Mouse (Mus musculus): ENCODE measurements around the gene Ntrk1. TPM values are rescaled to one million over a fixed set of nuclear protein-coding genes. Genes with fewer than 3 reads are reported as not detected.

Ntrk1 gene
- polyA plus RNA-seq, 1 experiment: 0.07 TPM

DNA sequence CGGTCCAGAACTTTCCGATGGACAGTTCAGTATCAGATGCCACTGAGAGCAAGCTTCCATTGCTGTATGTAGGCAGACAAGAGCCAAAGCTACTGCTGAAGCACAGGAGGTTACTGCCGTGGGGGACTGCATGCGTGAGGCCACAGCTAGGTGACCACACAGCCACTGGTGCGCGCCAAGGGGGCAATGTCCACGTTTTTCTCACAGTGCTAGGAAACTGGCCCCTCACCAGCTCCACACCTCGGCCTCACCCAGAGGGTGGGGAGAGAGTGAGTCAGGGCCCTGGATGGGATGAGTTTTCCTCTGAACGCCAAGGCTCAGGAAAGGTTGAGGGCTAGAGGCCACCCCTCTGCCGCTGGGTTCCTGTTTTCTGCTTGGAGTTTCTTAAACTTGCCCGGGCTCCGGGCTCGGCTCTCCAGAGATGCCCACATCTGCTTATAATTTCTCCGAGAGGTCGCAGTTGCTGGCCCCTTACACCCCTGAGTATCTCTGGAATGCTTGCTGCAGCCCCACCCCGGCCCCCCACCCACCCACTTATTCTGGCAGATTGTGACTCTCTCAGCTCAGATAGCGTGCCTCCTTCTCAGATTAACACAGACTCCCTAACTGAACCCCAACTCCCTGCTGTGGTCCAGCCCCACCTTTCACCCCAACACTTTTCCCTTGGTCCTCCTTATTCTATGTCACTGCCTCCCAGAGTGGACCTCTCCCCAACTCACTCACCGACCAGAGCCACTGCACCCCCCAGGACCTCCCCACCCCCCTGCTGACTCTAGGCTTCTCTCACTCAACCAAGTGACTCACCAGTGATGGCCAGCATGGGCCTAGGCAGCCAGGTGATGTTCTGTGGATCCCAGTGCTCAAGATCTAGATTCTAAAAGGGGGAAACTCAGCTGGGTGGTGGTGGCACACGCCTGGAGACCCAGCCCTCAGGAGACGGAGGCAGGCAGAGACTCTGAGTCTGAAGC is 33.3 kb downstream of the Ntrk1 start:
- no peak for DNase-seq (ENCODE audit: low read depth, low spot score)
- WGBS: 36% methylated on average over 20 of the region's 20 CpGs

DNA sequence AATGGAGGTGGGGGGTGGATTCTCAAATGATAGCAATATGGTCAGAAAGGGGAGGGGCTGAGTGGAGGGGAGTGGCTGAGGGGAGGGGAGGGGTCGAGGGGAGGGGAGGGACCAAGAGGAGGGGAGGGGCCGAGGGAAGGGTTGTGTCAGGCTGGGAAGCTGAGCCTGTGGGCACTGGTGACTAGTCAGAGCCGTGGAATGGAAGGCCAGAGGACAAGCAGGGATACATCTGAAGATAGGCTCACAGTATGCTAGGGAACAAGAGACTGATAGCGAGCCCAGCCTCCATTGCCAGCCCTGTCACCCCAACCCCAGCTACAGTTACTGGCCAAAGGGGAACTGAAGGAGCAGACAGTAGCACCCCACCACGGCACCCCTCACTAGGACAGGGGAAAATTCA is 36.3 kb downstream of the Ntrk1 start:
- WGBS: 54% methylated on average over 4 of the region's 5 CpGs
- DNase-seq (ENCODE audit: low read depth, low spot score): no peak

DNA sequence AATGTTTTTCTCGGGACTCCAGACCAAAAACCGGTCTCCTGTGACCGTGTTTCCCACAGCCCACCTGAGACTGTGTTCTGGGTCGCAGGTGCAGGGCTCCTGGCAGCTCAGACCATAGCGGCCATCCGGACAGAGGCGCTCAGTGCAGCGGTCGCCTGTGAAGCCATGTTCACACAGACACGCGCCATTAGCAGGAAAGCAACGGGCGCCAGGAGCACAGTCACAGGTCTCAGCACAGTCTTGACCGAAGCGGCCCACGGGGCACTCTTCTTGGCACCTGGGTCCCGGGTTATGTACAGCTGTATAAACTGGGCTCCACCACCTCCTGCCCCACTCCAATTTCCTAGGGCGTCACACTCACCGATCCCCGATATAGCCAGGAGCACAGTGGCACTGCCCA is 38.5 kb downstream of the Ntrk1 start:
- no peak for DNase-seq (ENCODE audit: low read depth, low spot score)
- WGBS: 80% methylated on average over 20 of the region's 20 CpGs

DNA sequence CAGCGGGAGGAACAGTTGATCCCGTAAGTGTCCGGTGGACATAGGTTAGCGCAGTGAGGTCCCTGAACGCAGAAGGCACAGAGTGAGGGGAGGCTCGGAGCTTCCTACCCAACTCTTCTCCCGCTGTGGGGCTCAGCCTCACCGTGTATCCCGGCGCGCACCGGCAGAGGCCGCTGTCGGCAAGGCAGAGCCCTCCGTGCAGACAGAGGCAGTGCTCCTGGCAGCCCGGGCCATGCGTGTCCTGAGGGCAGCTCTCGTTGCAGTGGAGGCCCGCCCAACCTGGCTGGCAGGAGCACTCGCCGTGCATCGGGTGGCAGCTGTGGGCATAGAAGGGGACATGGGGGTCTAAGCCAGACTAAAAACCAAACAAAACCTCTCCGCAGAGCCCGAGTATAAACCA is 39.0 kb downstream of the Ntrk1 start:
- DNase-seq (ENCODE audit: low read depth, low spot score): no peak
- 8% methylated on average over 24 of the region's 24 CpGs for WGBS

DNA sequence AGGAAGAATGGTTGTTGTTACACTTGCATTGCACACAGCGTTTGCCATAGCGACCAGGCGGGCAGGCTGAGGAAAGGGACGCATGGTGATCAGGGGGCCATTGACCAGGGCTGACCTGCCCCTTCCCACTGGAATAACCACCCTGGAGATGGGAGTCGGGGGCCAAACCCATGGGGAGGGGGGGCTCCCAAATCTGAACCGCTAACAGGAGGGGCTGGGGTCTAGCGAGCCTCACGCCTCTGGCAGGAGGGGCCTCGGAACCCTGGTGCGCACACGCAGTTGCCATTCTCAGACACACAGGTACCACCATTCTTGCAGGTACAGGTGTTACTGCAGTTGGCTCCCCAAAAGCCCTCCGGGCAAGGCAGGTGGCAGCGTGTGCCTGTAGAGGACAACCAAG is 41.1 kb downstream of the Ntrk1 start:
- WGBS: 88% methylated on average over 13 of the region's 13 CpGs
- no peak for DNase-seq (ENCODE audit: low read depth, low spot score)

DNA sequence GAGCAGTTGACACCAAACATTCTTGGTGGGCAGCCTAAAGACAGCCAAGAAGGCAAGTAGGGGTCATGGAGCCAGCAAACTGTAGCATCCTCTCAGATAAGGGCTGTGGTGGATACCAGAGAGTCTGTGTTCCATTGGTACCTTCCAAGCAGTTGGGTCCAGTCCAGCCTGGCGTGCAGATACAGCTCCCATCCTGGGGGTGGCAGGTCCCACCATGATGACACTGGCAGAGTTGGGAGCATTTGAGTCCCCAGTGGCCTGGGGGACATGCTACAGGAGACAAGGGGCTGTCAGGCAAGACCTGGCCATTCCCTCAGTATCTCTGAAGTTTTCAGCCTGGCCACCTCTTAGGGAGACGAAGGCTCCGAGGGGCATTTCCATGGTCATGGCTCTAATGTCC is 42.4 kb downstream of the Ntrk1 start:
- WGBS: 85% methylated on average over 3 of the region's 3 CpGs
- no peak for DNase-seq (ENCODE audit: low read depth, low spot score)

DNA sequence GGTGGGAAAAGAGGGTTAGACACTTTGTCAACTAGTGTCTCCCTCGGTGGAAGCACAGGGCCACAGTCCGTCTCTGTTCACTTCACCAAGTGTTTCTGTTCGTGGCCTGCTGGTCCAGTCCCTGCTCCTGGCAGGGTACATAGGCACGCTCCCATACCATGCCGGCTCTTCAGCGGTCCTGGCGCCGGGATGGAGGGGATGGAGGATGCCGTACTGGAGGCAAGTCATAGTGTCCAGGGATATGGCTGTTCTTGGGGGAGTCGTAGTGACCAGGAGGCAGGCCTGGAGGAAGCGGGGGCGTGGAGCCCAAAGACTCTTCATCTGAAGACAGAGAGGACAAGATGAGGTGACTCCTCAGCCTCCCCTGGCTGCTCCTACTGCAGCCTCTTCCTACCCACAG is 45.0 kb downstream of the Ntrk1 start:
- DNase-seq (ENCODE audit: low read depth, low spot score): no peak
- WGBS: 93% methylated on average over 12 of the region's 12 CpGs

DNA sequence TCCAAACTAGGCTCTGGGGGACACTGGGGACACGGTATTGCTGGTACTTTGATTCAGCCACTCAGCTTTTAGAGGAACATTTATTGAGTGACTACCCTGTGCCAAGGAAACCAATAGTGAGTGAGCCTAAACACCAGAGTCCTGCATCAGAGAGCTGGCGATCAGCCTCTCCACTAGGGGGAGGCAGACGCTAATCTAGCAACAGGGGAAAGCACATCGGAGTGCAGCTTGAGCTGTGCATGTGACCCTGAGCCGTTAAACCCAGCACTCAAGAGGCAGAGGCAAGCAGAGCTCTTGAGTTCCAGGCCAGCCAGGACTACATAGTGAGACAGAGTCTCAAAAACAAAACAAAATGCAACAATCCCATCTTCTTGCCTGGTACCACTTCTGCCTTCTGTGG is 45.9 kb downstream of the Ntrk1 start:
- 10% methylated on average over 5 of the region's 5 CpGs for WGBS
- no peak for DNase-seq (ENCODE audit: low read depth, low spot score)

DNA sequence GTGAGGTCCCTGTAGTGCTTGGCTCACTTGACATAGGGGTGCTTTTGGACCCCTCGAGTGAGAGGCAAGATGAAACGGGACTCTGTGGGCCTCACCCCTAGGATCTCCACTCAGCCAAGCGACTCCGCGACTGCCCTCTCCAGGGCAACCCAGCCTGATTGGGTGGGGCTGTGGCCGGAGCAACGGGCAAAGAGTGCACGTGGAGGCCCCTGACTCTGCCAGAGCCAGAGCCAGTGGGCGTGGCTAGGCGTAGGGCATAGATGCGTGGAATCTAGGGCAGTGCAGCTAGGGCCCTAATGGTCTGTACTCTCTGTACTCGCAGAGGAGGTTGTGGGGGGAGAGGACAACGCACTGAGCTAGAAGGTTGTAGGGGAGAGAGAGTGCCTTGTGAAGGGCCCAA is 46.5 kb downstream of the Ntrk1 start, which contains the start of gene Lrrc71:
Gene Lrrc71 (minus strand): TSS at position 195 of the 400 bp plus-strand sequence.
- 21% methylated on average over 13 of the region's 13 CpGs for WGBS
- DNase-seq (ENCODE audit: low read depth, low spot score): no peak

DNA sequence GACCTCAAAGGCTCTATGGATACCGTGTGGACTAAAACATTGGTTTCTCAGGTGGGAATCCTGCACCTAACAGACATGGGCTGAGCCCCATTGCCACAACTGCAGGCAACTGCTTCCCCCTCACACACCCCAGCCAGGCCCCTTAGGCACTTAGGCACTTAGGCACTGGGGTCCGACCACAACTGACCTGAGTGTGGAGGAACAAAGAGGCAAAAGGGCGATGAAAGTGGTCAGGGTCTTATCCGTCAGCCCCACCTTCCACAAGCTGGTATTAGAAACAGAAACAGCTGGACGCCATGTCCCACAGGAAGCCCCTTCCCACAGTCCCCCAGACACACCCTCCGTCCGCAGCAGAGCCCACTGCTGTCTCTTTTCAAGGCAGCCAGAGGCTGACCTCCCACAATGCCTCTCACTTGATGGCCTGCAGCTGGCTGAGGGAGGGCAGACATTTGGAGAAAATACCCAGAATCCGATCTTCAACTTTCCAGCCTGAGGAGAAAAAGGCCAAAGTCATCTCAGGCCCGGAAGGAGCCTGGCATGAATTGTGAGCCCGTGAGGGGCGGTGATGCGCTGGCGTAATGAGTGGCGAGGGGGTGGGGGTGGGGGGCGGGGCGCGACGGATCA is 49.8 kb downstream of the Ntrk1 start:
- DNase-seq (ENCODE audit: low read depth, low spot score): no peak
- 26% methylated on average over 18 of the region's 18 CpGs for WGBS

DNA sequence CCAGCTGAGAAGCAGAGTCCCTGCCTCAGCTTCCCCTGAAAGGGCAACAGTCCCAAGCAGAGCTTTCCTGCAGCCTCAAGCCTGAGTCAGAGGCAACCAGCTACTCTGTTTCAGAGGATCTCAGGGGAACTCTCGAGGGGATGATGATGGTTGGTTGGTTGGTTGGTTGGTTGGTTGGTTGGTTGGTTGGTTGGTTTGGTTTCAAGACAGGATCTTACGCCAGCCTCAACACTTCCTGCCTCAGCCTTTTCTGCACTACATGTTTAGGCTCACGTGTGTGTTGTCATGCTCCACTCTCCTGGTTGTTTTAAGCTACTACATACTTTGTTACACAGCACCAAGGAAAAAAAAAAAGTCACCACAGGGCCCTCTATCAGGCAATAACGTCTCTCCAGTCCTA is 51.0 kb downstream of the Ntrk1 start:
- 69% methylated on average over 4 of the region's 4 CpGs for WGBS
- DNase-seq (ENCODE audit: low read depth, low spot score): no peak

DNA sequence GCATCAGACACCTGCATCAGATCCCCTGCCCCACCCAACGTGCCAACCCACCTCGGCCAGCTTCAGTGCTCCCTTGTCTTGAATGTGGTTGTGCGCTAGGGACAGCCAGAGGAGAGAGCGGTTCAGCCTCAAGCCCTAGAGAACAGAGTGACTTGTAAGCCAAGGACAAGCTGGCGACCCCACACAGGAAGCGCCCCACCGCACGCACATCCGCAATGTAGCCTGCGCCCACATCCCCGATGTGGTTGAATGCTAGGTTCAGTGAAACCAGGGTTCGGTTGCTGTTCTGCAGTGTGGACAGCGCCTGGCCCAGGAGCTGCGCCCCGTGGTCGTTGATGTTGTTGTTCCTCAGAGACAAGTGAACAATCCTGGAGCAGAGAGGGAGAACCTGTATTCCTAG is 52.2 kb downstream of the Ntrk1 start:
- WGBS: 80% methylated on average over 16 of the region's 16 CpGs
- no peak for DNase-seq (ENCODE audit: low read depth, low spot score)

DNA sequence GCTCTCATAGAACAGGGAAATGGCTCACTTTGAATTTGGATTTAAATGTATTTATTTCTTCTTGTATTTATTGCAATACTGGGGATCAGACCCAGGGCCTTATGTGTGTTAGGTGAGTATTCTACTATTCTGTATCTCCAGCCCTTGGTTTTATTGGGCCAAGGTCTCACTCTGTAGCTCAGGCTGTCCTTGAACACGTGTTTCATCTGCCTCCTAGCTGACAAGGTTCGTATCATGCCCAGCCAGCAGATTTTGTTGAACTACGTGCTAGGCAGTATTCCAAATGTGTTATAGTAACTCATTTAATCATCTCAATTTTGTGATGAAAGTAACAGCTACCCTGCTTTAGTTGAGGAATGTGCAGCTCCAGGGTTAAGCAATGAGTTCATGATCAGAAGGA is 52.9 kb downstream of the Ntrk1 start:
- no peak for DNase-seq (ENCODE audit: low read depth, low spot score)
- WGBS: 57% methylated on average over 3 of the region's 3 CpGs

DNA sequence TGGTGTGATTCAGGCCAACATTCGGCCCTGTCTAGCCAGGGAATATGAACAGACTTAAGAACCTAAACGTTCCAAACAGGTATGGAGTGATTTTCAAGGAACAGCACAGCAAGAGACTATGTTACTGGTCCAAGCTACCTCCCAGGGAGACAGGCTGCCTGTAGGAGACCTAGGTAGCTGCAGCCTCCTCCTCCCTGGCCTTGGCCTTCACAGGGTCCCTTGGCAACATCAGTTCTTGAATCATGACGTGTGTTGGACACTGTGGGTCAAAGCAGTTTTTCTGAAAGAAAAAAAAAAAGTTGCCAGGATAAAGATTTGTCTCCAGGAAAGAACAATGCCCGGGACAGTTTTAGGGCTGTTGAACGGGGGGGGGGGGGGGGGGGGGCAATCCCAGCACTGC is 56.1 kb downstream of the Ntrk1 start:
- no peak for DNase-seq (ENCODE audit: low read depth, low spot score)
- WGBS: 68% methylated on average over 5 of the region's 5 CpGs

DNA sequence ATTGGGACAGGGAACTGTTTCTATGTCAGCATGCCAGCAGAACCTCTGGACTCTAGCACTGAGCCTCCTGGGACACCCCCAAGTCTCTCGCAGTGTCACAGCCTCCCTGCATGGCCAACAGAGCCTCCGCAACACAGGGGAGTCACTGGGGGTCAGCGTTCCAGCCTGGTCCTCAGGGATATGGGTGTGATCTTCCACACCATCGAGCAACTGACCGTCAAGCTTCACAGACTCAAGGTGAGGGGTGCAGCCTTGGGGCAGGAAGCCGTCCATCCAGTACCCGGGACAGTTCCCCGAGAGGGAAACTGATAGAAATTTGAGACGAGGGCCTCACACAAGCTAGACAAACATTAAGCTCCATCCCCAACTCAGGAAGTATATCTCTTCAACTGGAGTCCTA is 59.6 kb downstream of the Ntrk1 start:
- WGBS: 84% methylated on average over 9 of the region's 9 CpGs
- DNase-seq (ENCODE audit: low read depth, low spot score): no peak

DNA sequence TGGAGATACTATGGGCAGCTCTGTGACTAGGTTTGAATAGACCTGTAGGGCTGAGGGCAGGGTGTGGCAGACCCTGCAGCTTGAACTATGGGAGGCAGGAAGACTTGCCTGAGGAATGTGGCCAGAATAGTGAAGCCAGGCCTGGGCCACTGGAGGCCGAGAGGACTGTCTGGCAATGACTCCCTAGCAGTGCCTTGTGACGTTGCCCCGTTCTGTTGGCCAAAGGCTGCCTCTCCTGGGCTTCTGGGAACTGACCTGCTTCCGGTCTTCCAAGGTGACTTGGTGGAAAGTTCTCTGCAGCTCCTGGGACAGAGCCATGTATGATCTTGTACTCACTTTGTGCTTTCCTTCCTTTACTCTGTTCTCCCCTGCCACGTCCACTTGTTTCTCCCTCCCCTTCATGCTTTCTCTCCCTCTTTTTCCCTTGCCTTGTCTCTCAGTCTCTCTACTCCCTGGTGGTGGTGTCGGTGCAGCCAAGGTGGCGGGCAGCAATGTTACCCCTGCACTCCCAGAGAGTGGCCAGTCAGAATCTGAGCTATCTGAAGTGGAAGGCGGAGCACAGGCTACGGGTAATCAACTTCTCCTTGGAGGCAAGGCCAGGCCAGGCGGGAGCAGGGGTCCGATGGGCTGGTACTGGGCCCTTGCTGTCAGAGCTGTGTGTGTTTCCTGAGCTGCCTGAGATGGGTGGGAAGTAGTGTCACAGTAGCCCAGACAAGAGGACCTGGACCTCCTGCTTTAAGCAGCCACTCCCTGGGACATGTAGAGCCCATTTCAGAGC is 60.8 kb downstream of the Ntrk1 start:
- DNase-seq (ENCODE audit: low read depth, low spot score): no peak
- WGBS: 93% methylated on average over 11 of the region's 11 CpGs

DNA sequence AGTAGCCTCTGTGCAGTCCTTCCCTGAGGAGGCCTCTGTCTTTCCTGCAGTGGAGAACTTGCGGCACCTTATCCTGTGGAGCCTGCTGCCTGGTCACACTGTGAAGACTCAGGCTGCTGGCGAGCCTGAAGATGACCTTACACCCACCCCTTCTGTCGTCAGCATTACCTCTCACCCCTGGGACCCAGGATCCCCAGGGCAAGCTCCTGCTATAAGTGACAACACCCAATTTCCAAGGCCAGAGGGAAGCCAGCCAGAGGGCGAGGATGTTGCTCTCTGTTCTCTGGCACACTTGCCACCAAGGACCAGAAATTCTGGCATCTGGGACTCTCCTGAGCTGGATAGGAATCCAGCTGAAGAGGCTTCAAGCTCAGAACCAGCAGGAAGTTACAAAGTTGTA is 61.9 kb downstream of the Ntrk1 start:
- 82% methylated on average over 4 of the region's 4 CpGs for WGBS

DNA sequence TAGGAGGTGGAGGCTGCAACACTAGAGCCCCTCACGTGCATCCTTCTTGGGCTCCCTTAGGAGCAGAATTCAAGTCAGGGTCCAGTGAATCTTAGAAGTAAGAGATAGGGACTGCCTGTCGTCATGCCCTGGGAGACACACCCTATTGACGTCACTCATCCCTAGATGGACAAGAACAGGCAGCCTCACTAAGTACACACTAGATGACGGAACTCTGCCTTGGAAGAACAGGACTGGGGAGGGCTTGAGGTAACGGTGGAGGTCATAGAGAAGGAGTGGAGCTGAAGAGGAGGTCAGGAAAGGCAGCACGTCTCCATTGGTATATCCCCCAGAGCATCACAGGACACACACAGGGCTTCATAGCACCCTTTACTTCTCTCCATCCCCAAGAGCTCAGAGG is 66.3 kb downstream of the Ntrk1 start:
- DNase-seq (ENCODE audit: low read depth, low spot score): no peak
- WGBS: 80% methylated on average over 6 of the region's 6 CpGs

More for the DNA sequence above, 61.9 kb downstream of the Ntrk1 start:
- DNase-seq (ENCODE audit: low read depth, low spot score): no peak

Data from large intestine, adult 2 months (tissue).